Mouse (Mus musculus) heart, adult 9 months (tissue): Measurements from ENCODE around the gene Mblac2.

ENCODE experiments used
- DNase-seq, 2 experiments: peaks; one replicate each; pipeline ENCODE4 v3.0.0; 2022; ENCODE audit warnings: low spot score in 2 of 2

Gene Mblac2

DNA sequence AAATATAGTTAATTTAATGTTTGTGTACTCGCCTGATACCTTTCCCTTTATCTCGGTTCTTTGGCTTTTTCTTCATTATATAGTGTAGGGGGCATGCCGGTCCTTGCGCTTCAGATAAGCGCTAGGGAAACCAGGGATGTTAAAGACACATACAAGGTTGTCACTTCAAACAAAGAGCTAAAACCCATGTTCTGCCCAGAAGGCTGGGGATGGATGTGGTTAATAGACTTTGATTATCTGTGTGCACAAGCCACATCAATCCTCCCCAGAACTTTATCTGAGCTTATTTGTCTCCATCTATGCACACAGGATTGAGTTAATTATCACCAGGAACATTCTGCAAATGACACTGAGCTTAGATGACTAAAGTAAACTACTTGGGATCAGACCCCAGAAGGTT lies 25.5 kb downstream of the Mblac2 start:
- no peak for DNase-seq

DNA sequence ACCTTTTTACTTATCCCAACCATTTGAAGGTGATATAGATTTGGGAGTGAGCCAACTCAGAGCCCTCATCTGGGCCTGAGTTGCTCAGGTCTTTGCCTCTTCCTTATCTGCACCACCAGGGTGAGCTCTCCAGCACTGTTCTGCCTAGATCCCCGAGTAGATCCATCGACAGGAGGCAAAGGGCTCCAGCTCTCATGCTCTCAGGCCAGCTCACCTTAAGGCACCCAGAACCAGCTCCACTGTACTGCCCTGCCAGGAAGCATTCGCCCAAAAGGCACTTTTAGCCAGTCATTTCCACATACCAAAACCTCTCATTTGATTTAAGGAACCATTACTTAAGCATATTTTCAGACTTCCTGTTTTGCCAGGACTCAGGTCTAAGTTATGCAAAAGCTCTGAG lies 29.8 kb downstream of the Mblac2 start:
- DNase-seq: peak in 1 of 2 experiments; percentile 2

DNA sequence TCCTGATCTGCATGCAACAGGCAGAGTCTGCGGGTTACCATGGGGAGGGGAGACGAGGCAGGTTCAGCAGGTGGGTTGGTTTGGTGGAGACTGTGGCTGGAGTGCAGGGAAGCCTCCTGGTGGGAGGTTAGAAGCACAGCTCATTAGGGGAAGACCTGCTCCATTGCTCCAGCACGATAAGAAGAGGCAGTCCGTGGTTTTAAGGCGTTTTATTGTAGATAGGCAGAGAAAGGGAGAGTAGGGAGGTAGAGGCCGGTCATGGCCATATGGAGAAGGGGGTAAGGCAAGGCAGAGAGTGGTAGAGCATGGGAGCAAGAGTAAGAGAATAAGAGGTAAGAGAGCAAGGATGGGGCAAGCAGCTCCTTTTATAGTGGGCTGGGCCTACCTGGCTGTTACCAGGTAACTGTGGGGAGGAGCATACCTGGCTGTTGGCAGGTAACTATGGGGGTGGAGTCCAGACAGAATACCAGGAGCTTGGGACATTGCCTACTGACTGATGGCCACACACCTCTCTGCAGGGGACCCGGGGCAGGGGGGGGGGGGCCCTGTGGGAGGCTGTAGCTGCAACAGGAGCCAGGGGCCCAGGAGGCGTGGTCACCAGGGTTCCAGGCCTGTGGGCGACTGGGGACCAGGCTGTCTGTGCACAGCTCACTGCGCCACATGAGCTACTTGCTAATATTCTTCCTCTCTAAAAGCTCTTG lies 32.4 kb downstream of the Mblac2 start:
- DNase-seq: no peak

DNA sequence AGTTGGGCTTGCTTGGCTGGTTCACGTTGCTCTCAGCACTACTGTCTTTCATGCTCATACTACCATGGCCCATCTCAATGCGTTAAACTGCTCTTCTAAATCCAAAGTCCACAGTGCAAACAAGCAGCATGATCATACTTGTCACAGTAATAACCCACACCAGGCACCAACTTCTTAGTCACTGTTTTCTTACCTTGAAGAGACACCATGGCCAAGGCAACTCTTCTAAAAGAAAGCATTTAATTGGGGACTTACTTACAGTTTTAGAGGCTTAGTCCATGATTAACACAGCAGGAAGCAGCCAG lies 32.9 kb downstream of the Mblac2 start:
- no peak for DNase-seq

DNA sequence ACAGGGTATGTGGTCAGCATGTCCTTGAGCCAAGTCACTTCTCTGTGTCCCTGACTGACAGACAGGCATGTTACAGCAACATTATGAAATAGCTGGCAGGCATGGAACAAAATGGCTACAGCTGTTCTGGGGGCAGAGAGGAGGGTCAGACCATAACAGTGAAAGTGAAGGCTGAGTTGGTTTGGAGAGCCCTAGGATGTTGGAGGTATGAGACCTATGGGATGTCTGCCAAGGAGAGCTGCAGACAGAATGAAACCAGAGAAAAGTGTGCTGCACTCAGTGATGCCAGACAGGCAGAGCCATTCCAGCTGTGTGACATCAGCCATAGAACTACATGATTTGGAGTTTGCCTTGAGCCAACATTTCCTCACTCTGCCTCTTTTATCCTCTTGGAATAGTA lies 43.7 kb downstream of the Mblac2 start:
- peak; percentile 4 to 19 for DNase-seq

DNA sequence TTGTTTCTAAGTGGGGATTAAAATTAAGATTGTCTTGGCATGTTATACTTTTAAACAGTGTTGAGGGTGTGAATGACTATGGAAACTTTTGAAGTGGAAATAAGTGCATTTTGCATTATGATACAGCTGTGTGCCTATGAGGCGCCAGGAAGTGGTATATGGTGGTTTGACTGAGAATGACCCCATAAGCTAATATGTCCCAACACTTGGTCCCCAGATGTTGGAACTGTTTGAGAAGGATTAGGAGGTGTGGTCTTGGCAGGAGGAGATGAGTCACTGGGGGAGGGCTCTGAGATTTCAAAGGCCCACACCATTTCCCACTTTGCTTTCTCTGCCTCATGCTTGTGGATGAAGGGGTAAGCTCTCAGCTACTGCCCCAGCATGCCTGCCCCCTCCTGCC lies 44.2 kb downstream of the Mblac2 start:
- no peak for DNase-seq

DNA sequence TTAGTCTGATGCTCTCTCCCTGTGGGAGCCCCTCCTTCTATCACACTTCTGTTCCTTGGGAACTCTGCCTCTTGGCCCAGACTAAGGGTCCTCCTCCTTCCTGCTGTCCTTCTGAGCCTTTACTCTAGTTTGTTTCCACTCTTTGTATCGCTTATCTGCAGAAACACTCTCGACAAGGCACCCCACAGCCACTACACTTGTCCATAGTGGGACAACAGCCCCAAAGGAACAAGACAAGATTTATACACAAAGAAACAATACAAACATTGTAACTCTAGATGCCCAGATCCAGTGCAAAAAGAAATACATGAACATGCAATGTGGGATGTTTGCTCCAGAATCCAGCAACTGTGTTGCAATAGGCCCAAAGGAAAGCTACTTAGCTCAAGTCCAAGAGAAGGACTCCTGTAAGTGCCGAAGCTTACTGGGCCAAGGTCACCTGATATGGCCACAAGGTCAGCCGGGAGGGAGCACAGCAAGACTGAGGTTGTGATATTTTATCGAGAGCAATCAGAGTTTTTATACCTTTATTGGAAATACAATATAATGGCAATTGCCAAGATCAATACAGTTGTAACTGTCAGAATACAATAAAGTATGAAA lies 46.0 kb downstream of the Mblac2 start:
- peak; percentile 28 to 38 for DNase-seq

DNA sequence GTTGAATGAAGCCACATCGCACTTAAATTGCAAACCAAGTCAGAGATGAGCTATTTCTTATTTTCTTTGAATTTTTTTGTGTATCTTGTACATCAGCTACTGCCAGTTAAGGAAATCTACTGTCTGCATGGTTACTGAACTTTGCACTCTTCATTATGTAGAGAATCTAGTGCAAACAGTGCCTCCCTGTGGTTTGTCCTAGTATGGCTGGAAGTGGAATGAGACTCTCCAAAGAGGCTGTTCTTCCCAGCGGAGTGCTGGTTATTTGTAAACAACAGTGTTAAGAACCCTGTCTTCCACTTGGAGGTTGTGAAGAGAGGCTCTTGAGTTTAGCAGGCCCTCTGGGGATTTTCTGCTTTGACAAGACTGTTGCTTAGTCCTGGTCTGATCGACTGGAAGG lies 49.2 kb downstream of the Mblac2 start:
- no peak for DNase-seq

DNA sequence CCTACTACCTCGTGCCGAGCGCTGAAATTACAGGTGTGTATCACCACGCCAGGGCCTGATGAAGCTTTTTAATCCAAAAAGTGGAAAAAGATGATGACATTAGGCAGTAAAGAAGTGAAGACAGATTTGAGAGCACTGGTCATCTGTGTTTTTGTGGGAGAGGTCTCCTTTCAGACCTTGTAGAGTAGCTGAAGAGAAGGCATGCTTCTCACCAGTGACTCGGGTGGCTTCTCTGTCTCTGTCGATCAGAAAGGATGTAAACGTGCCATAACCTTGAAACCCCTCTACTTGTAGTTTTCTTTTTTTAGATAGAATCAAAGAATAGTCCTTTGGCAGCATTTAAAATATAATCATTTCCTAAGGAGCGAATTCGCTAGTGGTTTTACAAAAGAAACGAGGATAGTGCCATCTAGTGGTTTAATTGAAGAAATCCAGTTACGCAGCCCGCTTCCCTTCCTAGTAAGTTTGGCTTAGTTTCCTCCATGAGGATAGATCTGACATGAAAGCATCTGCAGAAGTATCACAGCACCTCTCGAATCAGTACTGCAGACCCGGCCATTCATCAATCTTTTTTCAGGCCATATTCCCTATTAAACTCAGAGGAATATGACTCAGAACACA lies 50.5 kb downstream of the Mblac2 start:
- peak in 1 of 2 experiments; percentile 26 for DNase-seq

DNA sequence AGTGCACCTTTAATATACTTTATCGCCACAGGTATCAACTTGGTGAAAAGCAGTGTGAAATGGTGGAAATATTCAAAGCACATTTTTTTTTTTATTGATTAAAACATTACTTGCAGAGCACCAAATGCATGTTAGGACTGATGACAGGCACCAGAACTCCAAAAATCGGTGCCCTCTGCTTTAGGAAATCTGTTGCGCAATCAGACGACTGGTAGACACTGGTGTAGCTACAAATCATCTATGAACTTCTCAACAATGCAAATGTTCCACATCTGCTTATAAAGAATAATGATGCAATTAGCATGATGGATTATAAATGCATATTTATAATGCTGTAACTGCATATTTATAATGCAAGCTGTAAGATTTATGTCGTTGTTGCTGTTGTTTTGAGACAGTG lies 53.0 kb downstream of the Mblac2 start:
- DNase-seq: no peak

DNA sequence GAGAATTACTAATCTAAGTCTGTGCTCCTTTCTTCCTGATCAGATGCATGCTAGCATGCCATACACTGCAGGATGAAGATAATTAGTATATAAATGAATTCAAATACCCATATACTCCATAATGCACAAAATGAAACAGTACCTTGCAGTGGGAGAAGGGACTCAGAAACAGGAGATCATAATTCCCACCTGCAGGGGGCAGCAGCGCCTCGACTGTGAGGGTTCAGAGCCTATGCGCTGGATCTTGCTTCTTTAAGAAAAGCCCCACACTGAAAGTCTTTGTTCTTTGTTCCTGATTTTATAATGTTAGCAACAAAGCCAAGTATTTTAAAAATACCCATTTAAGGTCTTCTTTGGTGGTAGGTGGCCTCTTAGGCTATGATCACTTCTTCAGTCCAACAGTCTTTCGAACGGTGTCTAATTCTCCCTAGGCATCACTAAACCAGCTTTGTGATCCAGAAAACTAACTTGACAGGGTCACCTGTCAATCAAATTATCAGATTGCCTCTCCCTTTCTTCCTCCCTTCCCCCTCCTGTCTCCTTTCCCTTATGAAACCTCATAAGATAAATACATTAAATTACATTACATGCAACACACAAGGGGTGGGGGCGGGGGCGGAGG lies 56.0 kb downstream of the Mblac2 start:
- no peak for DNase-seq

DNA sequence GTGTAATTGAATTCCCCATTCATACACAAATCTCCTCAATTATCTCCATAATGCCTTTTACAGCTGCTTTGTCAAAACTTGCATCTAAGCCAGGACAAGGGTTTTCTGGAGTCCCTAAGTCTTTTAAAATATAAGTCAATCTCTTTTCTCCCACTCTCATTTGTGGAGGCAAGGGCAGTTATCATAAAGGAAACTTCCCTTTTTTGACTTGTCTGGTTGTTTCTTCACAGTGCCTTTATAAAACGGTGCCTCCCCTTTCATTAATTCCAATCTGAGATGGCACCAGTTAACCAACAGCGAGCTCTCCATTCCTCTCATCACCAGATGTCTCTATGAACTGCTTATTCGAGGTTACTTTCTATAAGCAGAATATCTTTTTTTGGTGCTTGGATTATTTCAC lies 65.1 kb downstream of the Mblac2 start:
- DNase-seq: no peak

DNA sequence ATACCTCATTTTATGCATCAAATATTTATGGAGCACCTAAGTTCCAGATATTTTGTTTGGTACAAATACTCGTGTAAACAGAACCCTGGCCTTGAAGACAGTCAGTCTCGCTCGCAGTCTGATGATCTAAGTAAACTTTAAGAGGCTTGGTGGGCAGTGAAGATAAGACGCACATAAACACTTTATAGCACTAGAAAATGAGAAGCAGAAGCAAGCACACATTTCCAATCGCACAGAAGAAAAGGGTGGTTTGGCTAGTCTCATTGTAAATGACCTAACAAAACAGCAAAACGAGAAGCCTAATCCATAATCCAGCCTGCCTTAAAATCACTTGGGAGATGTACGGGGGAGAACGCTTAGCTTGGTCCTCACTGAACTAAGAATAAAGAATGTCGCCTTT lies 71.3 kb downstream of the Mblac2 start:
- DNase-seq: no peak

DNA sequence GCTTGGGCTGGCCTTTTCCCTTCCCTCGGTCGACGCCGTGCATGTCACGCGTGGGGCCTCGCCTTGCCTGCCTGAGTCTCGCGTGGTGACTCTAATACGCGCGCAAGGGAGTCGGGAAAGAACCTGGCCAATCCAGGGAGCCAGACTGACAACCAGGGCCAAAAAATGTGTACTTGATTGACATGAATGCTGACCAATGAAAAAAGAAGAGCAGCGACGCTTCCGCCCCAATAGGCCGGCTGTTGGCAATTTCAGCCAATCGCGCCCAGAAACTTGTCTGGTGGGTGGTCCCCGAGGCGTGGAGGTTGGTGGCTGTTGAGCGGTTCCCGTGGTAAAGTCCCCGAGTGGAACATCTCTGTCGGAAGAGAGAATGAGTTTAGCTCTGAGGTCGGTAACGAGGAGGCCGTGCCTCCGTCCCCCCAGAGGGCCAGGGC lies 71.8 kb downstream of the Mblac2 start, which contains the start of gene Cetn3:
Cetn3 (plus strand) TSS at position 107 of the 434 bp plus-strand sequence.
- DNase-seq: peak; percentile 96

DNA sequence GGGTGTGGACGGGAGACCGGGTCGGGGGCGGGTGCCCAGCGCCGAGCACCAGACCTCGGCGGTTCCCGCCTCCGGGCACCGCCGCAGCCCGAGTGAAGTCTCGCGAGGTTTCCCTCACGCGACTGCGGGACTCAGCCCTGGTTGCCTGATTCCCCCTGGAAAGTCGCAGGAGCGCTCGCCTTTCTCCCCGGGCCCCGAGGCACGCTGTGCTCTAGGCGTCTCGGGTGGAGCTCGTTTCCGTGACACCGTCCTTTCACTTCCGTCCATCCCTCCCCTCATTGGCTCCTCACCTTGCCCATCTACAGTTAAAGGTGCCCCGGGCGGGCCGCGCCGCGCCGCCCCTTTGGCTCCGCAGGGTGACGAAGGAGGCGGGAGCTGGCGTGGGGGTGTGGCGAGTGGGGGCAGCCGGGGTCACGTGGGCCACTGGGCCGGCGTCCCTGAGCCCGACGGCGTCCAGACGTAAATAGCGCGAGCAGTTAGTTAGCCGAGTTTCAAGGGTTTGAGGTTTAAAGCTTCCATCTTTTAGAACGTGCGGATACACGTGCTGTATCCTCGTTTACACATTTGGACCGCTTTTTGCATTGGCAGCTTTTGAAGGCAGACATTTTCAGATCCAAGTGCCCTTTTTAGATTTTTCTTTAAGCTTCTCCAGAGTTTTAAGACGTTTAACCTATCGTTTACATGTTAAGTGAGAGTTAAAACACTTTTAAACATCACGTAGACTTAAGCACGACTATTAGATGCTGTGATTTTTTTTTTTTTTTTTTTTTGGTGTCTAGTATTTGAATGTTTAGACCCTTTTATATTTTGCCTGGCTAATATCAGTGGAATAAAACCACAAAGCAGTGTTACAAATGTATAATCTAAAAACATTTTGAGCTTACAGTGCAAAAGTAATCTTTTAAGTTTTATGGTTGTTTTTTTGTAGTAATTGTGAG lies 72.5 kb downstream of the Mblac2 start:
- DNase-seq: peak; percentile 98 to 99

DNA sequence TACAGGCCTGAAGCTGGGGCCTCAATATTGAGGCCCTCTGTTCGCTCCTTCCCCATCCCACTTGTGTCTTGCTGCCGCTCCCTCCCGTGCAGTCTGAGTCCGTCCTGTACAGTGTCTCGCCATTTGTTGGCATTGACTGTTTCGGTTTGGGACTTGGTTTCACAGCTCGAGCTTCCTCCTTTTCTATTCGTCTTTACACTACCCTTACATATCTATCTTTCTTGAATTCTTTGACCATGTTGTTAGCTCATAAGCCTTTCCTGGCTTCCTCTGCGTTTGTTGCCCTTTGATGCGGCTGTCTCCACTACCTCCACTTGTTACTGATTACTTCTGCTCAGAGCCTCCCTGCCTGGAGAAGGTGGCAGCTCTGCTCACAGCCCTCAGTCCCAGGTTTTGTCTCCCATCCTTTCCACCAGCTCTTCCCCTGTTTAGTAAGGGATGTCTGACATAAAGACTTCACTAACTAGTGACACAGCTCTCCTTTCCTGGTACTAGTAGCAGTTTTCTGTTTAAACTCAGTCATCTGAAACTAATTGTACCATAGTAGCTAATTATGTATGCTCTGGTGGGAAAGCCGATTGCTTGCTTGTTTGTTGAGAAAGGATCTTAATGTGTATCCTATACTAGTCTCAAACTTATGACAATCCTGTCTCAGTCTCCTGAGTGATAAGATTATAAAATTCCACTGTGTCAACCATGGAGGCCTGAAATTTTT lies 74.8 kb downstream of the Mblac2 start:
- DNase-seq: no peak

DNA sequence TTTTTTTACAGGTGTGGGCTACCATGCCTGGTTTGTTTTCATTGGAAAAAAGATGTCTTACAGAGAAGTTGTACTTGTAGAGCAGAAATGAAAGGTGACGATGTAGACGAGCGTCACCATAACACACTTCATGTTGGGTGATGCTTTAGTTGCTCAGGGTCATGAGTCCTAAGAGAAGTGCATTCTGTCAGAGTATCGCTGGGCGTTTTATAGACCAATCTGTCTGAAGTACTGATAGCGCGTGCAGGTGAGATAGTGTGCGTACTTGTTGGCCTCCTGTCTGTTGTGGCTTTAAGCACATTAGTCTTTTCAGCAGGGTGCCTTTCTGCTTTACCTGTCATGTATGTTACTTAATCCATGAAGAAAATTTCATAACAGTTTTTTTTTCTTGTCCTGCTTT lies 79.0 kb downstream of the Mblac2 start:
- no peak for DNase-seq

DNA sequence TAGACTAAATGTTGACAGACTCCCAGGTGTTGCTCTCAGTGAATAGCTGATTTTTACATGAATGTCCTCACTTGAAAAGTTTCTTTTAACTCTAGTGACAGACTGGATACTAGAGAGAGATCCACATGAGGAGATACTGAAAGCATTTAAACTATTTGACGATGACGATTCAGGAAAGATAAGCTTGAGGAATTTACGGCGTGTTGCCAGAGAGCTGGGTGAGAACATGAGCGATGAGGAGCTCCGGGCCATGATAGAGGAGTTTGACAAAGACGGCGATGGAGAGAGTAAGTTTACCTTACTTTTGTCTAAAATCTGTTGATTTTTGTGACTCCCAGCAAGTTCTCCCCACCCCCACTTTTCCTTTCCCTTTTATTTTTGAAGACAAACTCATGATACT lies 80.7 kb downstream of the Mblac2 start:
- DNase-seq: no peak

DNA sequence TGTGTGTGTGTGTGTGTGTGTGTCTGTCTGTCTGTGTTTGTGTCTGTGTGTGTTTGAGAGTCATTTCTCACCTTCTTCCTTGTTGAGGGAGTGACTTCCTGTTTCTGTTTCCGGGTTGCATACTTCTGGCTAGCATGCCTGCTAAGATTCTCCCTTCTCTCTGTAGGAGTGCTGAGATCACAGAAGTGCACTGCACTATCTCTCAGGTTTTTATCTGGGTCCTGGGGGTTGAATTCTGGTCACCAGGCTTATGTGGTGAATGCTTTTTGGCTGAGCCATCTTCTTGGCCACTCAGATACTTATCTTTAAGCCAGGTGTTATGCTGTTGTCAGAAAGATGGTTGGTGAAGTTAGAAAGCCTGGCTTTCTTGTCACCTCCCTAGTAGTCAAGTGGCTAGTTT lies 82.7 kb downstream of the Mblac2 start:
- DNase-seq: no peak

DNA sequence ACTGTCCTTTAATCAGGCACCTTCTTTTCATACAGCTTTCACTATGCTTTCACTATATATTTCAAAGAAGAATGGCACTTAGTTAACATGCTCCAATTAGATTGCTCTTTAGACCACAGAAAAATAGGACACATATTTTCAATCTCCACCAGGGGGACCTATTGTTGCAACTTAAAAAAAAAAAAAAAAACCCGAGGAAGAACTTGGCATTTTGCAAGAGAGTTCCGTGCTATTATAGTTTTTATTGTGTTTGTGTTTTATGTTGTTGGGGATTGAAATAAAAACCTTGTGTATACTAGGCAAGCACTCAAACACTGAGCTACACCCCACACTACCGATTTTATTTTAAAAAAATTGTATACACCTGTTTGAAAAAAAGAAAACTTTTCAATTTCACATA lies 90.0 kb downstream of the Mblac2 start:
- DNase-seq: no peak
